Mouse (Mus musculus) natural killer cell, adult 2 months (primary cell): ENCODE measurements around the gene Ppp1r9b.

ENCODE experiments used
- DNase-seq, 2 experiments: peaks; one replicate each; pipeline ENCODE4 v3.0.0; 2022; ENCODE audit warnings: low spot score in 2 of 2

The Ppp1r9b gene

DNA sequence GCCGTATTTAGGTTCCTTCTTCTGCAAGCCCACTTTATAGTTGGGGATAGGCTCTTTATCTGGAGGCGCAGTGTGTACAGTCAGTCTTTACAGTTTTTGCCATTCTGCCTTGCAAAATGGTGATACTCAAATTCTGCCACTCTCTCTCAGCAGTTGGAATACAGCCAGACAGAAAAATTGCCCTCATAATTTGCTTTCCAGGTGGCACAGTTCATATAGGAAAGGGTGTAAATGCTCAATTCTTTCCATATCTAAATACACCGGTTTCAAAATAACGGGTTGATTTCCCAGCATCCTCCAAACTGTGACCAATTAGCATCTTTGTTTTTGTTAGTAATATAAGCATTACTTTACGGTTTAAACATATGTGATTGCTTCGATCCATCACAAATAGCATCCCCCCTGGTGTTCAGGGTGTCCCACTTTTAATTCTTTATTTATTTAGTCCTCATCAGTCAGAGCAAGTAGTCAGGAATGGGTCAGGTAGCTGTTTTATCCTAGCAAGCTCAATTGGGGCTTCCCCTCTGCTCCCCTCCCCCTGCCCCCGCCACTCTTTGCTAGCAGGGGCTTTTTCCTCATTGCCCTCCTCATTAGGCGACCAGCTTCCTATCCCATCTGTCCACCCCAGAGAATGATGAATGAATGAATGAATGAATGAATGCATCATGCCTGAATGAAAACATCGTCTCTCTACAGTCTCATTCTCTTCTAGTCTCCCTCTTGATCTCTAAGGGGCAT is 12.5 kb upstream of the Ppp1r9b start:
- DNase-seq = no peak

DNA sequence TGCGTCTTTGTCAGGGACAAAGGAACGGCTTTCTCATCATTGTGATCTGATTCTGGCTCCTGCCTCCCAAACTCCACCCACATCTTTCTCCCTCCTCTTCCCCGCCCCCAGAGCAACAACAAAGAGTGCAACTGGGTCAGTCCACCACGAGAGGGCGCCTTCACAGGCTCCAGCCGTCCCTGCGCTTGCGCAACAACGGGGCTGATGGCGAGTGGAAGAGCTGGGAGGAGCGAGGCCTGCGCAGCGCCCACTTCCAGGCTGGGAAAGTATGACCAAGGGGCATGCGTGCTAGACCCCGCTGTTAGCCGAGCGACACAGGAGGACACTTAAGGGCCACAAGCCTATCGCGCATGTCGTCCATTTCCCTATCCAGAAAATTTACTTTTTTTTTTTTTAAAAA is 11.9 kb upstream of the Ppp1r9b start:
- peak; percentile 91 to 93 for DNase-seq

DNA sequence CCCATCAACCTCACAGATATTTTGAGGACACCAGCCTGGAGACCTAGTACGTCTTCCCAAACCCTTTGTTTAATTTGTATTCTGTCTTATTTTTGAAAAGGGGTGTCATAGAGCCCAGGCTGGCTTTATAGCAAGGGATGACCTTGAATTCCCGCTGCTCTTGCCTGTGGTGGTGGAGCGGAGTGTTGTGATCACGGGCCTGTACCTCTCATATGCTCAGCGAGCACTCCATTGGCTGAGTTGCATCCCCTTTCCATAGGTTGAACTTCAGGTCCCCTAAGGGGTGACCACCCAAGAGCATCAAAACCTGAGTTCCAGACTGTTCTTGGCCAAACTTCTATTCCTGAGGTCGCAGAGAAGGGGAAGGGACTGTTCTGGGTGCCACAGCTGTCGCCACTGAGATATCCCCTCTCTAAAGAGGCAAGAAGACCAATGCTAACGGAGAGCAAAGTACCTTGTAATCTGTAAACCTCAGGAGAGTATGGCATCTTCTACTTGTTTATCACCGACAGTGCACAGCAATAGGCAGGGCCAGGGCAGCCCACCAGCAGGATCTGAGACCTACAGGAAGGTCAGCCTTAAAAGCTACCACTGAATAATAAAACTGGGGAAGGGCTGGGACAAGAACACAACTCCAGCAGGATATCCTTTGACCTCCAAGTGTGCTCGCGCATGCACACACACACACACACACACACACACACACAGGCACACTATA is 11.2 kb upstream of the Ppp1r9b start:
- no peak for DNase-seq

DNA sequence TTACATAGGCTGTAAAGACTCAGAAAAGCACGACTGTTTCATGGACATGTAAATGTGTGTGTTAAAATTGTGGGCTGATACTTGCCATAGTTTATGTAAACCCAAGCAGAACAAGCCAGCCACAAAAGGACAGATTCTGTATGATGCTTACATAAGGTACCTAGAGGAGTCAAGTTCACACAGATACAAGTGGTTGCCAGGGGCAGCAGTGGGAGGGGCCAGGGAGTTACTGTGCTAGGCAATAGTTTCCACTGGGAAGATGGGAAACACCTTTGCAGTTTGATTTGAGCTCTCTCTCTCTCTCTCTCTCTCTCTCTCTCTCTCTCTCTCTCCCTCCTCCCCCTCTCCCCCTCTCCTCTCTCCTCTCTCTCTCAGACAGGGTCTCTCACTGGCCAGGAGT is 5.7 kb upstream of the Ppp1r9b start:
- no peak for DNase-seq

DNA sequence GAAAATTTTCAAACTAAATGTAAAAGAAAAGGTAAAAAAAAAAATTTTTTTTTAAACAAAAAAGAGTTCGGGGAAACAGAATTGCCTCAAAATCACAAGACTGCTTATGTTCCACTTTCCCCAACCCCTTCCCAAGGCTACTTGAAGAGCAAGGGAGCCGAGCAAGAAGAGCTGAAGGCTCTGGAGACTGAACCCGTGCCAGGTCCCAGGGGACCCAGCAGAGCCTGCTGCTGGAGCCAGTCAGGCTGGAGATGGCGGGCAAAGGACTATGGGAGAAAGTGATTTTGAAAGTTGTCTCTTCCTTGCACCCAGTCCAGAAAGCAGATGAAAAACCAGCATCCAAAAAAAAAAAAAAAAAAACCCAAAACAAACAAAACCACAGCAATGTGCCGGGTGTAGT is 5.0 kb upstream of the Ppp1r9b start:
- no peak for DNase-seq

DNA sequence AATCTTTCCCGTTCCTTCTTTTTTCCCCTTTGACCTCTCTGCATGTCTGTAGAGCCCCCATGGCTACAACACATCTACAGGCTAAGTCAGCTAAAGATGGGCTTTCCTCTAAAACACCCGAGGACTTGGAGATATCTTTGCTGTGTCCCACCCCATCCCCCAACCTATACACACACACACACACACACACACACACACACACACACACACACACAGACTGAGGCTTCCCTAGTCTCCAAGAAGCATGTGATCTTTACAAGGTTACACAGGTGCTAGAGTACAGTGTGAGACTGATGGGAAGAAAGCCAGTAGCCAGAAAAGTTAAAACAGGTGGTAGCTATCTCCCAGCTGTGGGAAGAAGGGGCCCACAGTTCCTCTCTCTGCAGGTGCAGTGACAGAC is 4.4 kb upstream of the Ppp1r9b start:
- no peak for DNase-seq

DNA sequence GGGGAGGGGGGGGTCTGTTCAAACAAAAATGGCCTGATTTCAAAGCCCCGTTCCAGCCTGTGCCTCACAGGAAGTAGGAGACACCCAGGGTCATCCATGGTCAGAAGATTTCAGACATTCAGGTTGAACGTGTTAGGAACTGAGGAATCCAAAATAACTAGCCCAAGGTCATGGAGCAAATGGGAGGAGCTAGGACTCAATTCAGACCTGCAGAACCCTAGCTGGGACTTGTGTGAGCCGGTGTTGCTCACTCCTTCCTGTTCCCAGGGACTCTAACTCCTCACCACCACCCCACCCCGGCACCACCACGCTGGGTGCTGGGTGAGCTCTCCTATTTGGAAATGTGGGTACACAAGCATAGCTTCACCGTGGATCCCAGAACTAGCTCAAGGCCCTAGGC is 3.5 kb upstream of the Ppp1r9b start:
- no peak for DNase-seq

DNA sequence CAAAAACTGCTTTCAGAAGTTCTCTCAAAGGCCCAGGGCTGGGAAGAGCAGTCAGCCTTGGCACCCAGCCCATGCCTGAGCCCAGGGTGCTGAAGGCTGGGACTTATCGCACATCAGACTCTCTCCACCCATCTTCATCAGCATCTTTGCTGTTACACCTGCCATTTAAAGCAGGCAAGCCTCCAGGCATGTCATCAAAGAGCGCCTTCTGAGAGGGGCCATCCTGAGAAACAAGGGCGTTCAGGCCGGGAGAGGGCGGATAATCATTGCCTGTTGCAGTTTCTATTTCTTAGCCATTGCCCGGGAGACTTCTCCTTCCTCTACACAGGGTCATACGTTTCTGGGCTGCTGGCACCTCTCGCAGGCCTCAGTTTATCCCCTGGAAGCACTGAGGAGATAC is 3.0 kb upstream of the Ppp1r9b start:
- no peak for DNase-seq

DNA sequence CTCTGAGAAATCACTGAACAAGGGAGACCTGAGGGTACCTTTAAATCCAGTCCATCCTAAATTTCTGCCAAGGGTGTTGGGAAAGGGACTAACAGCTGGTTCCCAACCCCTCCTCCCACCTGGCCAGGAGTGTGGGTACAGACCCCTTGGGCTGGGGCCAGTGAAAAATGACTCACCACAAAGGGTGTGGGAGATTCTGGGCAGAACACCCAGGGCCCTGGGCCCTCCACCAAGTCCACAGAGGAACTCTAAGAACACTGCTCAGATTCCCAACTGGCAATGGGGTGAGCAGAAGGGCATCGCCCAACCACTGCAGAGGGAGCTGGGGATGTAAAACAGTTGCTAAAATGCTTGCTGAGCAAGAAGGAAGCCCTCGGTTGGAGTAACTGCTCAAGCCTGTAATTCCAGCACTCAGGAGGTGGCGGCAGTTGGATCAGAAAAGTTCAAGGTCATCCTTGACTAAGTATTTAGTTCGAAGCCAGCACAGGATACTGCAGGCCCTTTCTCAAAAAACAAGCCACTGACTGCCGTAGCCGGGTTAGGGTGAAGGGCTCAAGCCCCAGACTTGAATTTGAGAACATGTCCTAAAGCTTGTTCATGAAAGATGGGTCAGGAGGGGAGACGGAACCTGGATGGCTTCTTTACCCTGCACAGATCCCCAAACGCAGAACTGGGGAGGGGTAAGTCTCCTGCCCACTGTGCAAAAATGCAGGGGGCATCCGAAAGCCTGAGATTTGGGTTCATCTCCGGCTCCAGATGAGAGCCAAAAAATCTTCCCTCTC is 1.9 kb upstream of the Ppp1r9b start:
- DNase-seq = no peak

DNA sequence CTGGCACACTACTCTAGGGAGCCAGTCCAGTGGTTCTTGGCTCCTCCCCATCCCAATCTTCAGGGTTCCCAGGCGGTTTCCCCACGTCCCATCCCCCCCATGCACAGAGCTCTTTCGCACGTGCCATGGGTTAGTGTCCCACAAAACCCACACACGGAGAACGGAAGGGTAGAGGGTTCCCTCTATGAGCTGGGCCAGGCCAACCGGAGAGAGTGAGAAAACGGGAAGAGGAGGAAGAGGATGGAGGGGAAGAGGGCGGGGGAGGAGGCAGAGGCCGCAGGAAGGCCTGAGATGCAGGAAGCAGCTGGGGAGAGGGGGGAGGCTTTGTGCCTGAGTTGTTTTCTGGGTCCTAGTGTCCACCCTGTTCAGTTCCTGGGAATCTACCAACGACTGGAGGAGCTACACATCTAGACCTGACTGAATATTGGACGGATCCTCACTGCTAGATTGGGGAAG is 1.2 kb upstream of the Ppp1r9b start:
- peak; percentile 46 to 61 for DNase-seq

DNA sequence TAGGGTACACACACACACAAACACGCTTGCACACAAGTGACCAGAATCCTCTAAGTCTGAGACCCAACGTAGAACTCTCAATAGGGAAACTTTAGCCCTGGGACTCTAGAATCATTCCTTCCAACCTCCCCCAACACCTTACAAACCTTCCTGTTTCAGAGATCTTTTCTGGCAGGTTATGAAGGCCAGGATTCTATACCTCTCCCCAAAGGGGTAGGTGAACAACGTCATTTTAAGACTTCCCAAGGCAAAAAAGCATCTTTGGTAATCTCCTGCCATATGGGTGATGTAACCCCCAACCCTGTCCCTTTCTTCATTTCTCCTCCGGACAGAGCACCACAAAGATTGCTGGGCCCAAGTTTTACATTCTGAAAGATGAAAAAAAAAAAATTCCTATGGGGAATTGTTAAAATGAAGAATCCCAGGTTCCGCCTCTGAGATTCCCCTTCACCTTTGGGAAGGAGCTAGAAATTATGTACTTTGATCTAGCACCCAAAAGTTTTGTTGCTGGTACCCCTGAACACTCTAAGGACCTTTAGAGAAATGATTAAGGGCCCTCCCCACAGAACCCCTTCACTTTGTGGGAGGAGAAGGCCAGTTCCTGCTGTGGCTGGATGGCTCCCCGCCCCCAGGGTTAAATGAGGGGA is 610 bp upstream of the Ppp1r9b start:
- DNase-seq = no peak

DNA sequence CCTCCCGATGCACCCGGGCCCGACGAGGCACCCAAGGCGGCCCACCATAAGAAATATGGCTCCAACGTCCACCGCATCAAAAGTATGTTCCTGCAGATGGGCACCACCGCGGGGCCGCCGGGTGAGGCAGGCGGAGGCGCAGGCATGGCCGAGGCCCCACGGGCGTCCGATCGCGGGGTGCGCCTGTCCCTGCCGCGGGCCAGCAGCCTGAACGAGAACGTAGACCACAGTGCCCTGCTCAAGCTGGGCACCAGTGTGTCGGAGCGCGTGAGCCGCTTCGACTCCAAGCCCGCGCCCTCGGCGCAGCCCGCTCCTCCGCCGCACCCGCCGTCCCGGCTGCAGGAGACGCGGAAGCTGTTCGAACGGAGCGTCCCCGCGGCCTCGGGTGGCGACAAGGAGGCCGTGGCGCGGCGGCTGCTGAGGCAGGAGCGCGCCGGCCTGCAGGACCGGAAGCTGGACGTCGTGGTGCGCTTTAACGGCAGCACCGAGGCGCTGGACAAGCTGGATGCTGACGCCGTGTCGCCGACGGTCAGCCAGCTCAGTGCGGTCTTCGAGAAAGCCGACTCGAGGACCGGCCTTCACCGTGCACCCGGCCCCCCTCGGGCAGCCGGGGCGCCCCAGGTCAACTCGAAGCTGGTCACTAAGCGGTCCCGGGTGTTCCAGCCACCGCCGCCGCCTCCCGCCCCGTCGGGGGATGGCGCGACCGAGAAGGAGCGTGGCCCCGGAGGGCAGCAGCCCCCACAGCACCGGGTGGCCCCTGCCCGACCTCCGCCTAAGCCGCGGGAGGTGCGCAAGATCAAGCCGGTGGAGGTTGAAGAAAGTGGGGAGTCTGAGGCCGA is 1.0 kb downstream of the Ppp1r9b start:
- DNase-seq = peak; percentile 35 to 37

DNA sequence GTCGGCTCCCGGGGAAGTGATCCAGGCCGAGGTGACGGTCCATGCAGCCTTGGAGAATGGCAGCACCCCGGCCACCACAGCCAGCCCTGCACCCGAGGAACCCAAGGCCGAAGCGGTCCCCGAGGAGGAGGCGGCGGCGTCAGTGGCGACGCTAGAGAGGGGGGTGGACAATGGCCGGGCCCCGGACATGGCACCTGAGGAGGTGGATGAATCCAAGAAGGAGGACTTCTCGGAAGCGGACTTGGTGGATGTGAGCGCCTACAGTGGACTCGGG is 1.6 kb downstream of the Ppp1r9b start:
- no peak for DNase-seq

DNA sequence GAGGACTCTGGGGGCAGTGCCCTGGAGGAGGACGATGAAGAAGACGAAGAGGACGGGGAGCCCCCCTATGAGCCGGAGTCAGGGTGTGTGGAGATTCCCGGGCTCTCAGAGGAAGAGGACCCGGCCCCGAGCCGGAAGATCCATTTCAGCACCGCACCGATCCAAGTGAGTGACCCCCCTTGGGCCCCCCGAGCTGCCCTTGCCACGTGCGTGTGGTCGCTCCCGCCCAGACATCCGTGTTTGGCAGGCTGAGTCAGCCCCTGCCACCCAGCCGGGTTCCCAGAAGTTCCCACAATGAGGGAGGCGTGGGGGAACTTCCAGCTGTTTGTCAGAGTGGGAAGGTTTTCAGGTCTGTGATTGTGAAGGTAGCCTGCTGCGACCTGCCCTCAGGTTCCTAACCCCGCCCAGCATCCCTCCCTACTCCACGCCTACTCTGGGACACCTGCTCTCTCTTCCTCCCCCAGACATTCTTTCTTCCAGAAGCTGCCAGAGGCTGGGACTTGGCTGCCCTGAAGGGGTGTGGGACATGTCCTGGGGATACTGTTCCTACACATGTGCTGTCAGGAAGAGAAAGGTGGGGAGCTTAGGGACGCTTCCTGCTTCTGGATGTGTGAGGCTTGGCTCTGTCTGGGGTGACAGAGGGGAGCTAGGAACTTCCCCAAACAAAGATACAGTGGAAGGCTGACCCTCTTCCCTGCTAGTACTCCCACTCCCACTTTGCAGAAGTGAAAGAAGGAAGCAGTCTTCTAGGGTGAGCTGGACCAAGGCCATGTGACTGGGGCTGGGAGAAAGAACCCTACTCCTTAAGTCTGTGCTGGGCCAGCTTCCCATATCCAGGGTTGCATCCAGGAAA is 2.1 kb downstream of the Ppp1r9b start:
- DNase-seq = no peak

DNA sequence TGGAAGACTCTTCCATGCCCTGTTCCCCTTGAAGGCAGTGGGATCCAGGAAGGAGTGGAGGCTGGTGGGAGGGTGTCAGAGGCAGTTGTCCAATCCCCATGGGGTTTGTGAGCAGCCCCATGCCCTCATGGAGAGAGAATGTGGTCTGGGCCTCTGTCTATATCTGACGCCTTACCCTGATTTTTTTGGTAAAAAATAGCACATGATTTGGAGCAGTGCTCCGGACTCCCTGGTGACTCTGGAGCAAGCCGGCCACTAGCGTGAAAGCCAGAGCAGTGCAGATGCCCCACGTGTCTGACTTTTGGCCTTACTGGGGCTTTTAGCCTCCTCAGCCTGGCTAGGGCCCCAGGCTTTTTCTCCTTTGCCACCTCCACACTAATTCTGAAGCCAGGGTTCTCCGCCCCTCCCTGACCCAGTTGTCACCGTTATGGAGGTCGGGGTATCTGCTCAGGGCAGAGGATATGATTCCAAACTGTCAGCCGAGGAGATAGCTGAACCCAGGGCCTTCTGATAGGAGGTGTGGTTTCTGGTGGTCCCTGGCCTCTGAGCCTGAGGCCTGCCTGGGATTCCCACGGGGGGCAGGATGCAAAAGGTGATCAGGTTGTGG is 3.5 kb downstream of the Ppp1r9b start:
- no peak for DNase-seq

DNA sequence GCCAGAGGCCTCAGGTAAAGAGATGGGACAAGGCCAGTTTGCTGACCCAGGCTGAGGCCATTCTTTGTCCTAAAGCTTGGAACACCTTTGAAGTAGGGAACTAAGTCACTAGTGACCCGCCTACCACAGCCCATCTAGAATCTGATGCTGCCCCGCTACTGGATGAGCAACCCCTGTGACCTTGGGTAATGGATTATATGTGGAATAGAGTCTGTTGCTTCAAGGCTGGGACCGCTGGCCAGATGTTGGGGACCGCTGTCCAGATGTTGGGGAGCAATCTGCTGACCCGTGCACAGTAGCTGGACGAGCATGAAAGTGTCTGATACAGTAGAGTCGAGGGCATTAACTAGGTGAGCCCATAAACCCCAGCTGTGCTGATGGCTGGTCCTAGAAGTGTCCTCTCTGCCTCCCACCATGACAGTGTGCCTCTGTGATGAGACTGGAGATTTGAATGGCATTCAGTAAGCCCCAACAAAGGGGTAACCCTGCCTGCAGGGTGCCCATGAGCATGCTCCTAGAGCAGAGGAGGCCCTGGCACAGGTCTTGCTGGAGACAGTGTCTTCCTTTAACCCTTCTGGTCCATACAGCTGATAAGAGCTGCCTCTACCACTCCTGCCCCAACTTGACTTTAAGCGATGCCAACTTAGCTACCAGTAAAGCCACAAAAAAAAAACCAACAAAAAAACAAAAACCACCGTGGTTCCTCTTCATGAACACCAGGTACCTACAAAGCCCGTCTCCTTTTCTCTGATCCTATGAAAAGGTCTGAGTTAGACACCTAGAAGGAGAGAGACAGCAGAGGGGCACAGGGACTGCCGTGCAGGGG is 4.3 kb downstream of the Ppp1r9b start:
- no peak for DNase-seq

DNA sequence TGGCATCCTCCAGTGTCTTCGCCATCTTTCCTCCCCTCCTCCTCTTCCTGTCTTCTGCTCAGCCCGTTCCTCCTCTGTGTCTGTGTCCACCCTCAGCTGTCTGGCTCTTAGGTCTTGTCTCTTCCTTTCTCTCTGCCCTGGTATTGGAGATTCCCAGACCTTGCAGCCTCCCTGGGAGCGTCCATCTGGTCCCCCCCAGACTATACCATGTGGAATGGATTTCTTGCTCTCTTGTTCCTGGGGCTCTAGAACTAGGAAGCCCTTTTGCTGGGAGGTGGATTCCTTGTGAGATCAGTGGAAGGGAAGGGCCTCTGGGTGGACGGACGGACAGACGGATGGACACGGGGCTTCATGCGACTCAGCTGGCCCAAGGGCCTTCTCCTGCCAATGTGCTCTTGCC is 5.3 kb downstream of the Ppp1r9b start:
- DNase-seq = no peak

DNA sequence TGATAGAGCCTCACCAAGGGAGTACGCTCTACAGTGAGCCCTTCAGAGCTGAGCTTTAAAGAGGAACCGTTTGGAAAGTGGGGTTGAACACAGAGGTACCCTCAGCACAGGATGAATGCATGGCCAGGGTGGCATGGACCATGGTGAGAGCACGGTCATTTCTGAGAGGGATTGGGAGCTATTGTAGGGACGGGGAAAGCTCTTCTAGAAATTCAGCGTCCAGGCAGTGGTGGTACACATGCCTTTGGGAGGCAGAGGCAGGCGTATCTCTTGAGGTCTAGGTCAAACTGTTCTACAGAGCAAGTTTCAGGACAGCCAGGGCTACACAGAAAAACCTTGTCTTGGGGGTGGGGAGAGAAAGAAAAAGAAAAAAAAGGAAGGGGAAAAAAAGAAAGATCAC is 6.1 kb downstream of the Ppp1r9b start:
- no peak for DNase-seq

DNA sequence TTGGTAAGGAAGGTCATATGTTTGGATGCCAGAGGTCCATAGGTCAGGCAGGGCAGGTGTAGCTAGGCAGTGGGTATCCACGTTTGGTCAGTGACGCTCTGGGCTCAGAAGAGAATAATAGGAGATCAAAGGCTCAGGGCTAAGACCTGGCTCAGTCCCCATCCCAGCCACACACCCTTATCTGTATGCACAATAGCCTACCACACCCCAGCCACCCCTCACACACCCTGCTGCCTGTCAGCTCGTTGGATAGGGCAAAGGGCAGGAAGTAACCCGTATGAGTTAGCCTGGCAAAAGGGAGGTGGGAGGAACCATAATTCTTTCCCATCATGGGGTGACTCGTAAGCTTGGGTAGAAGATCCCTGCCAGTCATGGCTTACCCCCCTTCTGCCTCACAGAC is 6.8 kb downstream of the Ppp1r9b start:
- no peak for DNase-seq
